Mouse (Mus musculus) embryonic fibroblast, embryonic 13.5 days (primary cell): ENCODE data around the gene Cacna1c.

ENCODE experiments used
- CTCF ChIP-seq: IDR thresholded peaks from 2 replicates; pipeline ENCODE4 v1.5.1; 2011; ENCODE audit warnings: mild to moderate bottlenecking, control low read depth, low read length, moderate library complexity, borderline replicate concordance; ENCODE audit not compliant: insufficient read depth
- POLR2A ChIP-seq: IDR thresholded peaks from 2 replicates; pipeline ENCODE4 v1.6.1; 2011; ENCODE audit warnings: low read depth, mild to moderate bottlenecking, control low read depth, low read length, moderate library complexity

GRCm38 (mm10) chr6:118819657-118820056 lies 376.6 kb downstream of the Cacna1c start:
- TF ChIP-seq CTCF, result no peak
- TF ChIP-seq POLR2A, result no peak
